In the genomic region with DNA sequence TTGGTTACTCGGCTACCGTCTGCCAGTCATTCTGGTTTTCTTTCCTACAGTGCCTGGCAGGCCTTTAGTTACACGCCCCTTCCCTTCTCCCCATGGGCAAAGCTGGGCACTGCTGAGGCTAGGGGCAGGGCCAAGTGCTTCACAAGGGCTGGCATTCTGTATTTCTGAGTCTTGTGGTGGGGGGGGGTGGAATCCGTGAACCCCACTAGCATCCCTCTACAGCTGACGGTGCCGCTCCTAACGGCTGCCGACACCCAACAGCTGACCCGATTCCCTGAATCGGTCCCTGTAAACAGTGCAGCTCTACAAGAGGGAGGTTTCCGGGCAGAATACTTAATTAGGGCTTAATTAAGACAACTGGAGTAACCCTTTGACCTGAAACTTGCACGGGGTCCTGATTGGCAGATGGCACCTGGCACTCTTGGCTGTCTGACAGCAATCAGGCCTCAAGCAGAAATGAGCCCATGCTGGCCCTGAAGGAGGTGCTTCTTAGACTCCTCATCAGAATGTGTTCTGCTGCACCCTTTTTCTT, we compare ENCODE assay signal across 11 mouse cellular contexts. TPM values are rescaled to one million over a fixed set of nuclear protein-coding genes. Genes with fewer than 3 reads are reported as not detected.
A peak's percentile ranks its signal among the peaks of the same experiment; 100 is the strongest.
DNase-seq lines count a peak whose midpoint lies in the region; ATAC-seq and TF ChIP-seq lines count a peak whose summit lies in the region.
"Had no signal": no experiment of that assay in that cellular context is flagged by ENCODE, and none has a peak within 500 bp of the region (broad histone marks: within the 10 kb centered on the region; RNA-seq: fewer than 3 reads in every experiment).

No protein-coding gene starts in this region.

- H3K4me2 ChIP-seq in midbrain, embryonic 14.5 days (ENCODE audit: low read length), result no peak overlapping the region
- no peak overlapping the region for H3K4me2 ChIP-seq in stomach, postnatal 0 days (replicated peaks; ENCODE audit: low read depth)
- no peak overlapping the region for H3K4me2 ChIP-seq in liver, embryonic 12.5 days

- DNase-seq in cerebellum, adult 2 months, result peak; percentile 12 to 25
- DNase-seq in cerebellum, postnatal 36 days, result no peak
- DNase-seq in midbrain, embryonic 14.5 days, result peak; percentile 52
- DNase-seq in midbrain, embryonic 10.5 days (ENCODE audit: low spot score), result no peak
- DNase-seq in left cerebral cortex, postnatal 14 days (ENCODE audit: low spot score in 2 of 2), result peak; percentile 37 to 64
- no peak for DNase-seq in stomach, postnatal 0 days (ENCODE audit: low spot score)
- DNase-seq: heart, postnatal 4 days had no signal

- no peaks in the 10 kb centered on the region; the same call in 1 of the 2 replicates for H3K4me1 ChIP-seq in cerebellum, adult 2 months (ENCODE audit: control insufficient read depth, insufficient read depth, low read length)
- no peaks in the 10 kb centered on the region; the same call in 1 of the 2 replicates for H3K4me1 ChIP-seq in midbrain, embryonic 14.5 days (ENCODE audit: control insufficient read depth, insufficient read depth, low read length)
- peaks cover 21% of the 10 kb centered on the region for H3K4me1 ChIP-seq in midbrain, embryonic 10.5 days
- no peaks in the 10 kb centered on the region for H3K4me1 ChIP-seq in stomach, postnatal 0 days (replicated peaks; ENCODE audit: control insufficient read depth, insufficient read depth)
- peaks cover 10% of the 10 kb centered on the region for H3K4me1 ChIP-seq in liver, embryonic 12.5 days

- WGBS in cerebellum, adult 2 months, result 13% methylated on average over 12 of the region's 12 CpGs
- WGBS in midbrain, embryonic 14.5 days, result 44% methylated on average over 12 of the region's 12 CpGs
- WGBS in midbrain, embryonic 10.5 days, result 73% methylated on average over 12 of the region's 12 CpGs
- WGBS in stomach, postnatal 0 days, result 66% methylated on average over 12 of the region's 12 CpGs
- 77% methylated on average over 12 of the region's 12 CpGs for WGBS in liver, embryonic 12.5 days (ENCODE audit: insufficient replicate concordance)

- no peak for TF ChIP-seq EP300 in stomach, postnatal 0 days (optimal IDR thresholded peaks at IDR 0.05)

- no peak overlapping the region for H3K4me3 ChIP-seq in cerebellum, adult 2 months (replicated peaks; ENCODE audit: insufficient read depth, low read depth, low read length)
- no peak overlapping the region for H3K4me3 ChIP-seq in midbrain, embryonic 14.5 days (replicated peaks; ENCODE audit: low read depth, low read length)
- no peak overlapping the region for H3K4me3 ChIP-seq in midbrain, embryonic 10.5 days
- H3K4me3 ChIP-seq in stomach, postnatal 0 days (ENCODE audit: low read depth, low read length), result no peak overlapping the region
- no peak overlapping the region for H3K4me3 ChIP-seq in liver, embryonic 12.5 days
- H3K4me3 ChIP-seq: erythroblast, embryonic 14.5 days had no signal

- TF ChIP-seq CTCF in cerebellum, adult 2 months (IDR thresholded peaks at IDR 0.05; ENCODE audit: borderline replicate concordance, insufficient read depth, low read depth, low read length), result no peak
- TF ChIP-seq CTCF in stomach, postnatal 0 days (IDR thresholded peaks at IDR 0.05; ENCODE audit: low read depth), result no peak

- peak; percentile 48; the same call in 1 of the 2 replicates for ATAC-seq in midbrain, embryonic 14.5 days (ENCODE audit: low FRiP score, low TSS enrichment)
- 0 out of 2 replicates have a peak, but pooled peaks have one; percentile 38 for ATAC-seq in stomach, postnatal 0 days (ENCODE audit: low FRiP score, low TSS enrichment)
- ATAC-seq in liver, embryonic 12.5 days, result no peak
- ATAC-seq in megakaryocyte progenitor cell, adult 5-6 weeks (replicated peaks; ENCODE audit: poor library complexity), result no peak
- ATAC-seq: Patski had no signal

- intact Hi-C loops in left cerebral cortex, postnatal 14 days (cut with DNase I), result no loop called here

- no peaks in the 10 kb centered on the region for H3K36me3 ChIP-seq in midbrain, embryonic 14.5 days (ENCODE audit: control insufficient read depth, insufficient read depth, low read length)
- no peaks in the 10 kb centered on the region for H3K36me3 ChIP-seq in midbrain, embryonic 10.5 days
- H3K36me3 ChIP-seq in stomach, postnatal 0 days (ENCODE audit: control insufficient read depth, insufficient read depth, low read length), result no peaks in the 10 kb centered on the region
- H3K36me3 ChIP-seq in liver, embryonic 12.5 days, result no peaks in the 10 kb centered on the region

- no peaks in the 10 kb centered on the region for H3K9me3 ChIP-seq in midbrain, embryonic 14.5 days (ENCODE audit: control insufficient read depth, low read length)
- no peaks in the 10 kb centered on the region for H3K9me3 ChIP-seq in midbrain, embryonic 10.5 days (replicated peaks)
- no peaks in the 10 kb centered on the region for H3K9me3 ChIP-seq in stomach, postnatal 0 days (ENCODE audit: control insufficient read depth, low read length)
- no peaks in the 10 kb centered on the region for H3K9me3 ChIP-seq in liver, embryonic 12.5 days (replicated peaks)

- H3K9ac ChIP-seq in midbrain, embryonic 14.5 days (replicated peaks; ENCODE audit: low read length), result 0 out of 2 replicates have a peak overlapping the region, but pooled peaks have one; percentile 12
- H3K9ac ChIP-seq in stomach, postnatal 0 days (ENCODE audit: low read length), result no peak overlapping the region
- no peak overlapping the region for H3K9ac ChIP-seq in liver, embryonic 12.5 days

- H3K27ac ChIP-seq in cerebellum, adult 2 months (ENCODE audit: insufficient read depth, low read length), result no peak overlapping the region
- H3K27ac ChIP-seq in midbrain, embryonic 14.5 days (replicated peaks; ENCODE audit: low read depth, low read length), result no peak overlapping the region
- H3K27ac ChIP-seq in midbrain, embryonic 10.5 days (replicated peaks), result no peak overlapping the region
- no peak overlapping the region for H3K27ac ChIP-seq in stomach, postnatal 0 days (replicated peaks)
- no peak overlapping the region for H3K27ac ChIP-seq in liver, embryonic 12.5 days

- no peak for TF ChIP-seq POLR2A in cerebellum, adult 2 months (IDR thresholded peaks at IDR 0.05; ENCODE audit: borderline replicate concordance, insufficient read depth, low read length)

- H3K27me3 ChIP-seq in cerebellum, adult 2 months (ENCODE audit: control insufficient read depth, insufficient read depth, low read length), result no peaks in the 10 kb centered on the region; the same call in 1 of the 2 replicates
- no peaks in the 10 kb centered on the region for H3K27me3 ChIP-seq in midbrain, embryonic 14.5 days (ENCODE audit: control insufficient read depth, insufficient read depth, low read length)
- no peaks in the 10 kb centered on the region for H3K27me3 ChIP-seq in midbrain, embryonic 10.5 days (ENCODE audit: low read depth, poor library complexity, severe bottlenecking)
- H3K27me3 ChIP-seq in stomach, postnatal 0 days (ENCODE audit: control insufficient read depth, insufficient read depth, low read length), result no peaks in the 10 kb centered on the region
- peaks cover 12% of the 10 kb centered on the region; the same call in 1 of the 2 replicates for H3K27me3 ChIP-seq in liver, embryonic 12.5 days (replicated peaks)
- H3K27me3 ChIP-seq: Patski had no signal

RNA-seq across cellular contexts. Expression of a gene that starts 24.2 kb away (rescaled TPM):
- 8.2 and 8.9 TPM in 2 replicates for polyA plus RNA-seq in cerebellum, adult 2 months (2012; rRNA removed)
- 0.80 and 1.5 TPM in 2 replicates for polyA plus RNA-seq in midbrain, embryonic 14.5 days (2014; fragmentation: Nextera tagmentation; extraction: Ambion mirVana)
- polyA plus RNA-seq in midbrain, embryonic 10.5 days (2016; fragmentation: Nextera tagmentation; extraction: Ambion mirVana), result 0.90 and 1.5 TPM in 2 replicates
- 10 to 100 TPM; 12.7 to 16.1 TPM for total RNA-seq in left cerebral cortex, postnatal 14 days (2021)
- polyA plus RNA-seq in stomach, postnatal 0 days (2015; fragmentation: Nextera tagmentation; extraction: Ambion mirVana), result 1.1 and 1.3 TPM in 2 replicates
- polyA plus RNA-seq in liver, embryonic 12.5 days (2016; fragmentation: Nextera tagmentation; extraction: Ambion mirVana), result 0.27 and 0.38 TPM in 2 replicates
- not detected in 2 replicates for total RNA-seq in megakaryocyte progenitor cell, adult 5-6 weeks (2015)
- total RNA-seq in megakaryocyte progenitor cell, adult 5-6 weeks (2017), result not detected in 2 replicates

Comparison
In these comparisons a context has a peak if more than half of its experiments do, and no peak if none do; other contexts are left out.
1. DNase-seq: peak in cerebellum, adult 2 months (2 of 2), midbrain, embryonic 14.5 days (single experiment) and left cerebral cortex, postnatal 14 days (2 of 2); none in cerebellum, postnatal 36 days (0 of 2), midbrain, embryonic 10.5 days (single experiment) and stomach, postnatal 0 days (single experiment).
2. ATAC-seq: peak in midbrain, embryonic 14.5 days (single experiment) and stomach, postnatal 0 days (single experiment); none in liver, embryonic 12.5 days (single experiment) and megakaryocyte progenitor cell, adult 5-6 weeks (single experiment).